Comparison of ENCODE assay signal across 7 mouse cellular contexts in the genomic region with DNA sequence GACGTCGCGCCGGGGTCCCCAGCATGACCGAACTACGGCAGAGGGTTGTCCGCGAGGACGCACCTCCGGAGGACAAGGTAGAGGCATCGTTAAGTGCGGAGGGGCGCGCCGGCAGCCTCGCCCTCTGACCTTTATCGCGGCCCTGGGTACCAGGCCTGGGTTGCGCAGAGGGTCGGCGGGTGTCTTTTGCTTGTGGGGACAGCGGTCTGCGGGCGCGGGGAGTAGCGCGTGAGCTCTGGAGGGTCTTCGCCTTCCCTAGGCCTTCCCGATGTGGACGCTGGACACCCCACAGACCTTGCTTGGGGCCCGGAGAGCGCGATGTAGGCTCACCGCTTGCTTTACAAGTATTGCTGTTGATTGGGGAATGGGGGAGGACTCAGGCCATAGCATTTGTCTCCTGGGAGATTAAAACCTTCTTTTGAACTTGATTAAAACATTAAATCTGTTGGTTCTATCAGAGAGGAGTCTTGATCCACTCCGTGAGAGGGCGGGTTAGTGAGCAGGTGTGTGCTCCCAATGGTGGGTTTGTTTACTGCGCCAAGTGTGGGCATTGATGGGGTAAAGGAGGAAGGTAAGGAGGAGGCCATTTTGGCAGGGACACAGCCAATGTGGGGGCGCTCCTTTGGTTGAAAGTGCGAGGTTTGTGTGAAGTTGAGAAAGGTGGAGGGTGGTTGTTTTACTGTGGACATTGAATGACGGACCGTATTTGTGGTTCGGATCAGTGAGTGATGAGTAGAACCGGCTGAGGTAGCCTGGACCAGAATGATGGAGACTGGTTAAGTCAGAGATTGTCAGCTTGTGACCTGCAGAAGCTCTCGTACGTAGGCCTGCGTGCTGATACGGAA. TPM values are rescaled to one million over a fixed set of nuclear protein-coding genes. Genes with fewer than 3 reads are reported as not detected.
DNase-seq lines count a peak whose midpoint lies in the region; ATAC-seq and TF ChIP-seq lines count a peak whose summit lies in the region.

No protein-coding gene starts in this region.

- no peak for TF ChIP-seq CTCF in thymus, adult 2 months (IDR thresholded peaks at IDR 0.05; ENCODE audit: borderline replicate concordance, control insufficient read depth, extremely low read depth, insufficient read depth, low read length, poor library complexity)

- H3K79me2 ChIP-seq in myocyte (ENCODE audit: control insufficient read depth, insufficient read depth): peaks cover 41% of the 10 kb centered on the region

- H3ac ChIP-seq in myocyte (ENCODE audit: control insufficient read depth, insufficient read length): peak overlapping the region; percentile 57

- H3K27ac ChIP-seq in heart, embryonic 16.5 days (ENCODE audit: low read length): peak overlapping the region; percentile 78
- peak overlapping the region; percentile 58; the same call in 1 of the 2 replicates for H3K27ac ChIP-seq in limb, embryonic 11.5 days (replicated peaks; ENCODE audit: low read depth, low read length)
- peak overlapping the region; percentile 57 for H3K27ac ChIP-seq in thymus, adult 2 months (ENCODE audit: control insufficient read depth, insufficient read depth, low read length)

- peaks cover 21% of the 10 kb centered on the region for H3K4me1 ChIP-seq in heart, embryonic 16.5 days (ENCODE audit: control insufficient read depth, insufficient read depth, low read length)
- H3K4me1 ChIP-seq in limb, embryonic 11.5 days (ENCODE audit: control insufficient read depth, insufficient read depth, low read length): no peaks in the 10 kb centered on the region; the same call in 1 of the 2 replicates
- H3K4me1 ChIP-seq in thymus, adult 2 months (replicated peaks; ENCODE audit: control insufficient read depth, insufficient read depth, low read length): peaks cover 7% of the 10 kb centered on the region

- peak; percentile 50 for ATAC-seq in CD4-positive, CD25-positive, alpha-beta regulatory T cell, adult 4 months
- peak; percentile 42; the same call in 1 of the 2 replicates for ATAC-seq in heart, embryonic 16.5 days (replicated peaks; ENCODE audit: extremely low read depth, insufficient read depth, low FRiP score)
- ATAC-seq in limb, embryonic 11.5 days (ENCODE audit: insufficient number of reproducible peaks, low FRiP score, low TSS enrichment, low read depth): peak; percentile 73; the same call in 1 of the 2 replicates

- DNase-seq in A20 (ENCODE audit: low read depth, low spot score): peak; percentile 83
- DNase-seq in cerebellum, postnatal 10 days: peak; percentile 60 to 68
- peak; percentile 55 for DNase-seq in limb, embryonic 11.5 days (ENCODE audit: low spot score)
- DNase-seq in thymus, adult 2 months: peak; percentile 54

- no peaks in the 10 kb centered on the region for H3K36me3 ChIP-seq in heart, embryonic 16.5 days (ENCODE audit: control insufficient read depth, insufficient read depth)
- no peaks in the 10 kb centered on the region for H3K36me3 ChIP-seq in limb, embryonic 11.5 days (ENCODE audit: control insufficient read depth, insufficient read depth, low read length)
- no peaks in the 10 kb centered on the region for H3K36me3 ChIP-seq in myocyte (ENCODE audit: control insufficient read depth, insufficient read depth)
- H3K36me3 ChIP-seq in thymus, adult 2 months (ENCODE audit: control insufficient read depth, insufficient read depth, low read length): no peaks in the 10 kb centered on the region

- H3K9ac ChIP-seq in heart, embryonic 16.5 days (ENCODE audit: low read length): peak overlapping the region; percentile 91
- H3K9ac ChIP-seq in limb, embryonic 11.5 days (ENCODE audit: low read length): peak overlapping the region; percentile 79

- under 1% methylated on average over 47 of the region's 47 CpGs for WGBS in heart, embryonic 16.5 days
- WGBS in limb, embryonic 11.5 days: under 1% methylated on average over 47 of the region's 47 CpGs
- WGBS in thymus, adult 2 months: under 1% methylated on average over 46 of the region's 47 CpGs

- H3K9me3 ChIP-seq in heart, embryonic 16.5 days (replicated peaks; ENCODE audit: control insufficient read depth, low read length): no peaks in the 10 kb centered on the region
- H3K9me3 ChIP-seq in limb, embryonic 11.5 days (ENCODE audit: control insufficient read depth, low read length): no peaks in the 10 kb centered on the region

- peak overlapping the region; percentile 85 for H3K4me3 ChIP-seq in heart, embryonic 16.5 days (ENCODE audit: low read length)
- peak overlapping the region; percentile 90 for H3K4me3 ChIP-seq in limb, embryonic 11.5 days (ENCODE audit: low read depth, low read length)
- peak overlapping the region; percentile 66 for H3K4me3 ChIP-seq in myocyte
- H3K4me3 ChIP-seq in thymus, adult 2 months (ENCODE audit: control insufficient read depth, insufficient read depth, low read length): peak overlapping the region; percentile 61

- no peaks in the 10 kb centered on the region for H3K27me3 ChIP-seq in heart, embryonic 16.5 days (ENCODE audit: control insufficient read depth, insufficient read depth, low read length)
- H3K27me3 ChIP-seq in limb, embryonic 11.5 days (ENCODE audit: control insufficient read depth, insufficient read depth, low read length): no peaks in the 10 kb centered on the region
- no peaks in the 10 kb centered on the region for H3K27me3 ChIP-seq in myocyte (ENCODE audit: control insufficient read depth, insufficient read depth, insufficient read length)
- no peaks in the 10 kb centered on the region for H3K27me3 ChIP-seq in thymus, adult 2 months (ENCODE audit: control insufficient read depth, insufficient read depth, low read length)

- H3K4me2 ChIP-seq in heart, embryonic 16.5 days (ENCODE audit: low read depth, low read length): peak overlapping the region; percentile 64
- peak overlapping the region; percentile 66 for H3K4me2 ChIP-seq in limb, embryonic 11.5 days (ENCODE audit: low read depth, severe bottlenecking)
- H3K4me2 ChIP-seq in myocyte (ENCODE audit: low read depth): peak overlapping the region; percentile 67

- no peak for TF ChIP-seq POLR2A in myocyte (IDR thresholded peaks at IDR 0.05; ENCODE audit: insufficient read length, low read depth)
- TF ChIP-seq POLR2A in thymus, adult 2 months (IDR thresholded peaks at IDR 0.05; ENCODE audit: control insufficient read depth, extremely low read depth, insufficient read depth, low read length, poor library complexity): no peak

TF ChIP-seq in myocyte, 11 proteins besides CTCF, POLR2A, EP300 and RAD21:
- no peak for TF ChIP-seq MYOG (IDR thresholded peaks at IDR 0.05; ENCODE audit: control insufficient read depth in 1 of 3, insufficient read depth in 1 of 3, insufficient read length in 2 of 3, low read depth in 2 of 3)
- no peak for TF ChIP-seq SRF (IDR thresholded peaks at IDR 0.05; ENCODE audit: control insufficient read depth, insufficient read length, low read depth)
- no peak for TF ChIP-seq MAX (IDR thresholded peaks at IDR 0.05; ENCODE audit: low read depth)
- TF ChIP-seq CEBPB (IDR thresholded peaks at IDR 0.05; ENCODE audit: insufficient read depth, poor library complexity, severe bottlenecking): no peak
- no peak for TF ChIP-seq USF1 (IDR thresholded peaks at IDR 0.05; ENCODE audit: low read depth)
- TF ChIP-seq TCF12 (IDR thresholded peaks at IDR 0.05; ENCODE audit: insufficient read depth, poor library complexity, severe bottlenecking): no peak
- no peak for TF ChIP-seq E2F4 (IDR thresholded peaks at IDR 0.05; ENCODE audit: insufficient read depth)
- no peak for TF ChIP-seq MYOD1 (IDR thresholded peaks at IDR 0.05; ENCODE audit: control insufficient read depth in 1 of 3, insufficient read length in 2 of 3, low read depth in 2 of 3)
- no peak for TF ChIP-seq REST (IDR thresholded peaks at IDR 0.05; ENCODE audit: insufficient read depth, insufficient read length)
- no peak for TF ChIP-seq TCF3 (IDR thresholded peaks at IDR 0.05; ENCODE audit: insufficient read length, low read depth)
- TF ChIP-seq POLR2AphosphoS2 (IDR thresholded peaks at IDR 0.05; ENCODE audit: insufficient read length, low read depth): no peak

RNA-seq across cellular contexts. Expression of a gene that starts 0.7 kb away (rescaled TPM):
- polyA plus RNA-seq in CD4-positive, CD25-positive, alpha-beta regulatory T cell, adult 4 months (2017; shearing (Covaris generic)): 10 to 100 TPM; 19.5 to 25.8 TPM
- polyA plus RNA-seq in heart, embryonic 16.5 days (2015; fragmentation: Nextera tagmentation; extraction: Ambion mirVana): 24.6 and 28.2 TPM in 2 replicates
- 27.3 and 27.4 TPM in 2 replicates for polyA plus RNA-seq in limb, embryonic 11.5 days (2014; fragmentation: Nextera tagmentation; extraction: Ambion mirVana)
- polyA plus RNA-seq in myocyte (2012; fragmentation: generic; extraction: Trizol): 30.3 TPM
- polyA plus RNA-seq in thymus, adult 2 months (2012; rRNA removed): 74.7 and 77.9 TPM in 2 replicates

RNA-seq across cellular contexts. Expression of a gene that starts 10.5 kb away (rescaled TPM):
- polyA plus RNA-seq in CD4-positive, CD25-positive, alpha-beta regulatory T cell, adult 4 months (2017; shearing (Covaris generic)): 100 to 1,000 TPM; 137 to 146 TPM
- polyA plus RNA-seq in heart, embryonic 16.5 days (2015; fragmentation: Nextera tagmentation; extraction: Ambion mirVana): 151 and 206 TPM in 2 replicates
- polyA plus RNA-seq in limb, embryonic 11.5 days (2014; fragmentation: Nextera tagmentation; extraction: Ambion mirVana): 409 and 410 TPM in 2 replicates
- polyA plus RNA-seq in myocyte (2012; fragmentation: generic; extraction: Trizol): 65.5 TPM
- 382 and 470 TPM in 2 replicates for polyA plus RNA-seq in thymus, adult 2 months (2012; rRNA removed)

RNA-seq across cellular contexts. Expression of a gene that starts 16.0 kb away (rescaled TPM):
- 10 to 100 TPM; 30.1 to 39.8 TPM for polyA plus RNA-seq in CD4-positive, CD25-positive, alpha-beta regulatory T cell, adult 4 months (2017; shearing (Covaris generic))
- 37.3 and 46.5 TPM in 2 replicates for polyA plus RNA-seq in heart, embryonic 16.5 days (2015; fragmentation: Nextera tagmentation; extraction: Ambion mirVana)
- 49.0 and 54.2 TPM in 2 replicates for polyA plus RNA-seq in limb, embryonic 11.5 days (2014; fragmentation: Nextera tagmentation; extraction: Ambion mirVana)
- 76.6 TPM for polyA plus RNA-seq in myocyte (2012; fragmentation: generic; extraction: Trizol)
- 75.0 and 82.6 TPM in 2 replicates for polyA plus RNA-seq in thymus, adult 2 months (2012; rRNA removed)

Comparison
In these comparisons a context has a peak if more than half of its experiments do, and no peak if none do; other contexts are left out.
1. Peak in every context shown above with its lines: DNase-seq, ATAC-seq, H3K4me3 ChIP-seq and H3K27ac ChIP-seq.